Mouse (Mus musculus): ENCODE data around the gene Mrpl28. TPM values are rescaled to one million over a fixed set of nuclear protein-coding genes. Genes with fewer than 3 reads are reported as not detected.

Mrpl28 gene
- total RNA-seq (2023), result 25.2 and 27.1 TPM in 2 replicates

DNA sequence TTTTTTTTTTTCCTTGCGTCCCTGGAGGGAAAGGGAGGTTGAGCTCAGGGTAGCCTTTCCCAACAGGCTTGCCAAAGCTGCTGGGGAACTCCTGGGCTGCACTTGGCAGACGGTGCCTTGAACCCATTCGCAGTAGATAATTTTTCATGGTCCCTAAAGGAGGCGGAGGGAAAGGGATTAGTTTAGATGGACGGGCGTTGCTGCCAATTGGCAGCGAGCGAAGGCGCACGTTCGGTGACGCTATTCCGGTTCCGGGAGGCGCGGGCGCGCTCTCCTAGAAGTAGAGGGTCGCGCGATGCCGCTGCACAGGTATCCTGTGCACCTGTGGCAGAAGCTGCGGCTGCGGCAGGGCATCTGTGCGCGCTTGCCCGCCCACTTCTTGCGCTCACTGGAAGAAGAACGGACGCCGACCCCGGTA, at the start of gene Mrpl28:
Gene Mrpl28, plus strand, starts transcription at position 234 of the 418 bp plus-strand sequence.

GRCm38 (mm10) chr17:26089905-26090632, 33.2 kb upstream of the Mrpl28 start, which contains the start of gene Decr2:
Gene Decr2 (minus strand): TSS chr17:26090337.

GRCm38 (mm10) chr17:26095121-26095740, 28.1 kb upstream of the Mrpl28 start, which contains the start of gene Nme4:
Gene Nme4 (minus strand): TSS chr17:26095602.

DNA sequence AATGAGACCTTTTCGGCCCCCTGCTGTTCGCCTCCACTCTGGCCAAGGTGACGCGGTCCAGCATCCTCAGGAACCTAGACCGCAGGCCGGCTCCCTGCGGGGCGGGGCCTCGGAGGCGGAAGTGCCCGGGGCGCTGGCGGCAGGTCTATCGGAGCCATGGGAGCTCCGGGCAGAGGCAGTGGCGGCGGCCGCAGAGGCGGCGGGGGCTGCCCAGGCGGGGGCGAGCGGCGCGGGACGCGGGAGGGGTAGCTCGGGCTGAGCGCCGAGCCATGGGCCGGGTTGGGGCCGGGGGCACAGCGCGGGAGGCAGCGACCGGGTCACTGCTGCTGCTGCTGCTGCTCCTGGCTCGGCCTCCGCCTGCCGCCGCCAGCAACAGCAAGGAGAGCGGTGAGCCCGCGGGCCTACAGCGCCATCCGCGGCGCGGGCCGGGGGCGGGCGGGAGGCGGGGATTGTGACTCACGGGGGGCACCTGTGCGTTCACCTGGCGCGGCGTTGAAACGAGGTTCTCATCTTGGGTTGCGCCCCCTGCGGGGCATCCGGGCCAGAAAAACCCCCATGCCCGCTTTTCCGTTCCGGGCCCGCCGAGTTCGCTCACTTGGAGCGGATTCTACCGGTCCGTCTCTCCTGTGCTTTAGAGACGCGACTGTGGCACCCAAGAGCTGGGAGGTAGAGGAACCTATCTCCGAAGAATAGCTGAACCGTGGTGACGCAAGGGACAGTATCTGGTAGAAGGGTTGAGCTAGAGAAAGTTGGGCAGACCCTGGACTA, 9.9 kb upstream of the Mrpl28 start, which contains the start of gene Tmem8:
Gene Tmem8, plus strand, starts transcription at position 119 of the 768 bp plus-strand sequence.

DNA sequence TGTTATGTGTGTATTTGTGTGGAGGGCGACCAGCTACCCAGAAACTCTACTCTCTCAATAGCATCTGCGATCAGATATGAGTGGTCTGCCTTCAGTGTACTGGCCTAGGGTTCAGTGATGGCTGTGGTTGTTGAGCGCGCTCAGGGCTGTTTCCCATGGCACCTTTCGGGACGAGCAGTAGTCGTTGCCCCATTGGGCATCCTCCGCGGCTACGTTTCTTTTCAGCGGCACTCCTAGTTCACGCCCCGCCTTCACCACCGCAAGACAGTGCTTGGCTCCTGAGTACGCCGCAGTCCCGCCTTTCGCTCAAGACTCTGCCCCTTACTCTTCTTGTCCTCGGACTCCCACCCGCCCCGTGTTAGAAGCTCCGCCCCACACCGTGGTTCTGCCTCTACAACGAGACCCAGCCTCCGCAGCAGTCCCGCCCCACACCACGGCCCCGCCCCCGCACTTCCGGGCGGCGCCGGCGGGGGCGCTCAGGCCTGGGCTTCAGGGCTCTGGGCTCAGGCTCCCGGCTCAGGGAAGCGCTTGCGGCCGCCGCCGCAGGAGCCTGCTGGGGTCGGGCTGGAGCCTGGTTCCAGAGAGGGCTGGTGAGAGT, 15.0 kb downstream of the Mrpl28 start, which contains the start of gene Axin1:
Gene Axin1, plus strand, starts transcription at position 450 of the 598 bp plus-strand sequence.

Other genes with a start within 250 kb of the Mrpl28 start
- 6.4 and 6.5 TPM in 2 replicates for gene Mettl26, start 248.4 kb upstream of the Mrpl28 start, total RNA-seq (2023)
- gene Wfikkn1, start 242.6 kb upstream of the Mrpl28 start, total RNA-seq (2023), result 2.1 and 4.1 TPM in 2 replicates
- gene Rab40c, start 203.8 kb upstream of the Mrpl28 start, total RNA-seq (2023), result 13.0 and 17.4 TPM in 2 replicates
- gene Pigq, start 178.6 kb upstream of the Mrpl28 start, total RNA-seq (2023), result 34.9 and 36.2 TPM in 2 replicates
- gene Nhlrc4, start 178.5 kb upstream of the Mrpl28 start, total RNA-seq (2023), result not detected in 2 replicates
- not detected in 2 replicates for gene A930017K11Rik, start 170.9 kb upstream of the Mrpl28 start, total RNA-seq (2023)
- 12.0 and 19.3 TPM in 2 replicates for gene Capn15, start 137.7 kb upstream of the Mrpl28 start, total RNA-seq (2023)
- 0.75 and 1.3 TPM in 2 replicates for gene Rab11fip3, start 53.9 kb upstream of the Mrpl28 start, total RNA-seq (2023)
- 2.5 and 3.0 TPM in 2 replicates for gene Decr2, start 33.2 kb upstream of the Mrpl28 start, total RNA-seq (2023)
- gene Nme4, start 27.9 kb upstream of the Mrpl28 start, total RNA-seq (2023), result 0.69 and 1.1 TPM in 2 replicates
- gene Tmem8, start 10.2 kb upstream of the Mrpl28 start, total RNA-seq (2023), result 63.4 and 78.1 TPM in 2 replicates
- 33.5 and 42.1 TPM in 2 replicates for gene Axin1, start 15.2 kb downstream of the Mrpl28 start, total RNA-seq (2023)
- 0.68 TPM in 1 of 2 replicates, not detected in the other for gene Pdia2, start 75.6 kb downstream of the Mrpl28 start, total RNA-seq (2023)
- gene Rgs11, start 79.5 kb downstream of the Mrpl28 start, total RNA-seq (2023), result 0.32 and 0.35 TPM in 2 replicates
- gene Arhgdig, start 84.3 kb downstream of the Mrpl28 start, total RNA-seq (2023), result not detected in 2 replicates
- gene Fam234a, start 120.7 kb downstream of the Mrpl28 start, total RNA-seq (2023), result 69.0 and 79.0 TPM in 2 replicates
- gene Luc7l, start 129.4 kb downstream of the Mrpl28 start, total RNA-seq (2023), result 39.7 and 54.8 TPM in 2 replicates

Data from neutrophil, adult 65 days (primary cell).